Mouse (Mus musculus): ENCODE measurements around the gene Vapb.

The Vapb gene

GRCm38 (mm10) chr2:173738232-173738631, 921 bp downstream of the Vapb start:
- DNase-seq = no peak

- no peak for DNase-seq
These were observed 1.8 kb downstream of the Vapb start for GRCm38 (mm10) chr2:173739107-173739506.

GRCm38 (mm10) chr2:173742090-173742489, 4.8 kb downstream of the Vapb start:
- DNase-seq = no peak

GRCm38 (mm10) chr2:173742744-173743143, 5.4 kb downstream of the Vapb start:
- no peak for DNase-seq

GRCm38 (mm10) chr2:173744070-173744815, 6.9 kb downstream of the Vapb start:
- DNase-seq = no peak

- DNase-seq = no peak
These were observed 11.8 kb downstream of the Vapb start for GRCm38 (mm10) chr2:173748961-173749659.

GRCm38 (mm10) chr2:173755433-173756144, 18.3 kb downstream of the Vapb start:
- DNase-seq = peak; percentile 43

GRCm38 (mm10) chr2:173757624-173758155, 20.4 kb downstream of the Vapb start:
- DNase-seq = no peak

- DNase-seq = no peak
These were observed 23.3 kb downstream of the Vapb start for GRCm38 (mm10) chr2:173760607-173761006.

- DNase-seq = no peak
These were observed 27.3 kb downstream of the Vapb start for GRCm38 (mm10) chr2:173764629-173765028.

- no peak for DNase-seq
These were observed 30.8 kb downstream of the Vapb start for GRCm38 (mm10) chr2:173767959-173768595.

- no peak for DNase-seq
These were observed 31.9 kb downstream of the Vapb start for GRCm38 (mm10) chr2:173769183-173769582.

GRCm38 (mm10) chr2:173770620-173771019, 33.3 kb downstream of the Vapb start:
- DNase-seq = no peak

- no peak for DNase-seq
These were observed 34.4 kb downstream of the Vapb start for GRCm38 (mm10) chr2:173771706-173772105.

- no peak for DNase-seq
These were observed 38.2 kb downstream of the Vapb start for GRCm38 (mm10) chr2:173775556-173775955.

- peak; percentile 39 for DNase-seq
These were observed 38.8 kb downstream of the Vapb start for GRCm38 (mm10) chr2:173776108-173776507.

GRCm38 (mm10) chr2:173780931-173781330, 43.6 kb downstream of the Vapb start:
- no peak for DNase-seq

GRCm38 (mm10) chr2:173784366-173784765, 47.1 kb downstream of the Vapb start:
- no peak for DNase-seq

GRCm38 (mm10) chr2:173784884-173785283, 47.6 kb downstream of the Vapb start:
- no peak for DNase-seq

GRCm38 (mm10) chr2:173789945-173790804, 52.9 kb downstream of the Vapb start:
- DNase-seq = peak; percentile 59

- DNase-seq = peak; percentile 54
These were observed 54.8 kb downstream of the Vapb start for GRCm38 (mm10) chr2:173791904-173792757.

All from retina, postnatal 1 day (tissue).